Mouse (Mus musculus) layer of hippocampus, adult 18-20 months (tissue): Measurements from ENCODE around the gene Unc93b1. TPM values are rescaled to one million over a fixed set of nuclear protein-coding genes. Genes with fewer than 3 reads are reported as not detected.

Source experiments
- DNase-seq, 2 experiments: peaks; one replicate each; pipeline ENCODE4 v3.0.0; 2022; ENCODE audit warnings: low spot score in 2 of 2
- total RNA-seq, 2 experiments: library from RNA; stranded (reverse); gene quantifications; 2 replicates each; pipeline ENCODE4 v1.2.3; 2021

Unc93b1 gene
- total RNA-seq, 2 experiments from 2014 or later, result 13.6 to 15.9 TPM

DNA sequence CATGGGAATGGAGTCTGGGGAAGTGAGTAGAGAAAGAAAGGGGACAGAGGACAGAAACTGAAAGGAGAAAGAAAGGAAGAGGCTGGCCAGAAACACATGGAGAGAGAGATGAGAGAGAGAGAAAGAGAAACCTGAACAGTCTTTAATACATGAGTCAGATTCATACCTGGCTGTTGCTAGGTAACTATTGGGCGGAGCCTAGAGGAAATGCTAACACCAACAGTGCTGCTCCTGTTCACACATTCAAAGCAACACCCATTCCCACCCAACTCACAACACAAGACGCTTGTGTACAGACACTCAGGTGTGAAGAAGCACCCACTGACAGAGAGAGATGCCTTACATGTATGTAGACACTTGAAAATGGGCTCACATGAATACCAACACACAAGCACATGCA is 40.9 kb downstream of the Unc93b1 start:
- DNase-seq, result no peak

DNA sequence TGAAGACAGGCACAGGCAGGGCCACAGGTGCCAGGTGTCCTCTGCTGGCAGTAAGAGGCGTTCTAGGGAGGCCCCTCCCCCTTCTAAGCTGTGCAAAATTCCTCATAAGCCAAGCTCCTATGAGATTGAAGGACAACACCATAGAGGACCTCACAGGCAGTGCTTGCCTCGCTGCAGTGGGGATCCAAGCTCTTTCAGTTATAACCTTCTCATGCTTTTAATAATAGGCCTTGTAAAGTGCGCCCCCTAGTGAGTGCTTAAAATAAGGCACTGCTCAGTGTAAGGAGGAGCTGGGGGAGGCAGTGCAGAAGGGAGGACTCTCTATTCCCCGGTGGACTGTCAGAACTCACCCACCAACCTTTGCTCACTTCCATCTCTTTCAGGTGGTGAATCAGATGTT is 45.3 kb downstream of the Unc93b1 start:
- peak; percentile 60 to 89 for DNase-seq

DNA sequence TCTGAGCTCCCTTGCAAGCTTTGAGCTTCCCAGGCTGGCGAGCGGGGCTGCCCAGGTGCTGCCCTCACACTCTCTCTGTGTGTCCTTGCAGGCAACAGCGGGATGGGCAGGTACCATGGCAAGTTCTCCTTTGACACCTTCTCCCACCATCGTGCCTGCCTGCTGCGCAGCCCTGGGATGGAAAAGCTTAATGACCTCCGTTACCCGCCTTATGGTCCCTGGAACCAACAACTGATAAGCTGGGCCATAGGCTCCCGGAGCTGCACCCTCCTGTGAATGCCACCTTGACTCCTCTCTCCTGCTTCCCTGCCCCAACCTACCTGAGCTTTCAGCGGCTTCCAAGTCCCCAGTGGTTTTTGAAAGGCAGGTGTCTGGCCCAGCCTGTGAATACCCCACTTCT is 45.9 kb downstream of the Unc93b1 start:
- no peak for DNase-seq

DNA sequence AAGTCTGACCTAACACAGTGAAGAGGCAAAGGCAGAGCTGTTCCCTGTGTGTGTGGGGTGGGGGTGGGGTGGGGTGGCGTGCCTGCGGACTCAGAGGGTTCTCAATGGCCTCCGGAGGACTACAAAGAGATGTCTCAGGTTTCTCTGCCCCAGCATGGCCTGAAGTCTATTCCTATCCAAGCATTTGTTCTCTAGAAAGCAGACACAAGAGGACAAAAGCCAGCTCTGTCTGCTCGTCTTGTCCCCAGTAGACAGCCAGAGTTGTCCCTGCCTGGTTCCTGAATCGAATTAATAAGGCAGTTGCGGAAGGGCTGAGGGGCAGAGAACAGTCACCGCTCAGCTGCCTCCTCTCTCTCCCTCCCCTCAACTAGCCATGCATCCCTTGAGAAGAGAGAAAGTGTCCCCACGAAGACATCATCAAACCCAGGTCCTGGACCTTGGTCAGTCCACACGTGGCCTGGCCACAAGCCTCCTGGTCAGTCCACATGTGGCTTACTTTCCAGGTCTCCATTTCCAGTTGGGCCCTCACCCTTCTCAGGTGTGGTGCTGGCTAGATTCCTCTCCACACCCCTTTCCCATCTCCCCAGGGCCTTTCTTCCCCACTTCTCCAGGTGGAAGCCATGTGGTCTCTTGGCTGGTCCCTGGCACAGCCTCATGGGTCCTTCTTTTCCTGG is 48.7 kb downstream of the Unc93b1 start:
- DNase-seq, result peak in 1 of 2 experiments; percentile 26

DNA sequence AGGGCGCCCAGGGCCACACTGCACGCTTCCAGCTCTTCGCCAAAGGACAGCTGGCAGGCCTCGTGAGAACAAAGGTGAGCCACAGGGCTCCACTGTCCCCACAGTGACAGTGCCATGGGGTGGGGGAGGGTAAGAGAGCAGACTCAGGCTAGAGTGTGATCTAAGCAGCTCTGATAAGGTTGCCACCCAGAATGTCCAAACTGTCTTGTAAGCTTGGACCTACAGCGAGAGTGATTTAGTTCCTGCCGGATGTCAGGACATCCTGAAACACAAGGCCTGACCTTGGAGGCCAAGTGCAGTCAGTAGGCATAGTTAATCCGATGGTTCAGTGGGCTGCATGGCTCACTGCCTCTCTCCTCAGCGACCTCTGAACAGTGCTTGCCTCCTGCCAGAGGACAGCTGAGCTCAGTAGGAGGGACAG is 50.3 kb downstream of the Unc93b1 start:
- no peak for DNase-seq

DNA sequence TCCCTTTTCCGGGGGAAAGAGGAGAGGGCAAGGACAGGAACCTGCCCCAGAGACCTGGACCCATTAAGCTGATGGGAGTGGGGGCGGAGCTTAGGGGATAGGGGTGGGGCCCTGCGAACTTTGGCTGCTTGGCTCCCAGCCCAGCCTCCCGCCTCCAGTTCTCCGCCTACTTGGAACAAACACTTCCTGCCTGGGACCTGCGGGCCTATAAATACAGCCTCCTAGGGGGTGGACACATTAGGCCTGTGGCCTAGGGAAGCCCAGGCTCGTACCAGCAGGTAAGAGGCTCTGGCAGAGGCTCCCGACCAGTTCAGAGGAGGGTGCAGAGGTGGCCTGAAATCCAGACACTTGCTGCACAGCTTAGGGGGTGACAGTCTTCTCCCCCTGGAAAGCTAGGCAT is 51.3 kb downstream of the Unc93b1 start, which contains the start of gene Acy3:
TSS of gene Acy3 (plus strand) at position 237 of the 400 bp plus-strand sequence.
- DNase-seq, result peak; percentile 53 to 71

DNA sequence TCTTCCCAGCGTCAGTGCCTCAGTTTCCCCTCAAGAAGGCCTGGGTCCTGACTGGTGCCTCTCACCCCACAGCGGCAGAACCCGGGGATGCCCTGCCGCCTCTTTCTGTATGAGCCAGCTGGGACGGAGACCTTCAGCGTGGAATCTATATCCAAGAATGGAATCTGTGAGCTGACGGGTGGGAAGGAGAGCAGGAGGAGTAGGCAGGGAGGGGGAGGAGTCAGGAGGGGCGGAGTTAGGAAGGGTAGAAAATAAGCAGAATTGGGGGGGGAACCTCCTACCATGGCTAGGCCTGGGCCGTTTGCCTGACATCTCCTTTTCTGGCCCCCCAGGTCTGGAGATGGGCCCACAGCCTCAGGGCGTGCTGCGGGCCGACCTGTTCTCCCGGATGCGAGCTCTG is 53.1 kb downstream of the Unc93b1 start:
- DNase-seq, result no peak

DNA sequence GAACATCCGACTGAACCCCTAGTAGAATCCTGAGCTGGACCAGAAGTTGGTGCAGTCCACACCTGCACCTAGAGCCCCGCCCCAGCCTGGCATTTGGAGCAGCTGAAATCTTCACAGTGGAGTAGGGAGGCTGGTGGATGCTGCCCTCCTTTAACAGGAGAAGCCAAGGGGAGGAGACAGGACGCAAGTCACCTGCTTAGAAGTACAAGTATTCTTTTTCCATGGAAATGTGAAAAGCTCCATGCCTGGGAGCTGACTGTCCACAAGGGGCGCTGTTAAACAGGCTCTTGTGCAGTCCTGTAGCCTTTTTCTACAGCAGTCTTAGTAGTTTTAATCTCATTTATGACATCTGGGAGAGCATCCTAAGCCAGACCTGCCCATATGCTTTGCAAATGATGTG is 53.8 kb downstream of the Unc93b1 start:
- no peak for DNase-seq

DNA sequence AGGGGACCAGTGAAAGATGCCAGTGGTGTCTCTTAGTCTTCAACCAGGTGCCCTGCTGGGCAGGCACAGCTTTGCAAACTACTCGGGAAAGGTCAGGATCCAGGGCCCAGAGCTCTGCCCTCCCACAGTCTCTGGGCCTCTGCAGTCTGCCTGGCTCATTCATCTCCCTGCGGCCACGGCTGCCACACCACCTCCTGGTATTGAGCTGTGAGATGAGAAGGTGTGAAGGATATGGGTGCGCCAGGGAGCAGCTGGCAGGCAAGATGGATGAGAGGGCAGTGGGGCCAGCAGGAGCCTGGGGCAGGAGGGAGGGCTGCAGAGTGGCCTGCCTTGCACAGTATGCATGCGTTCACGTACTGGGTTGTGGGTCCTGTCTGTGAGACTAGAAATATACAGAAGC is 55.8 kb downstream of the Unc93b1 start:
- no peak for DNase-seq

DNA sequence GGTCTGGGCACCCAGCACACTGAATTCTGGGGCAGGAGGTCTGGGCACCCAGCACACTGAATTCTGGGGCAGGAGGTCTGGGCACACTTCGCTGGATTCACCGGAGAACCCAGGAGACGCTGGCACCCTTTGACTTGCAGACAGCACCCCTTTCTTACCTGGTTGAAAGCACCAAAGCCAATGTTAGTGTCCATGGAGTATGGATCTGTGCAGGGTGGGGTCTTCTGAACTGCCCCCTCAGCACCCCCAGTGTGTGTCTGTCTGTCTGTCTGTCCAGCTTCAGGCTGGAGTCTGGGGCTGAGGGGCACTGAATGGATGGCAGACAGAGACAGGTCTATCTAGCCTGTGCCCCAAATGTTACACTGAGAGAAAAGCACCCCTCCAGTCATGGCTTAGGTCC is 56.6 kb downstream of the Unc93b1 start:
- DNase-seq, result no peak

DNA sequence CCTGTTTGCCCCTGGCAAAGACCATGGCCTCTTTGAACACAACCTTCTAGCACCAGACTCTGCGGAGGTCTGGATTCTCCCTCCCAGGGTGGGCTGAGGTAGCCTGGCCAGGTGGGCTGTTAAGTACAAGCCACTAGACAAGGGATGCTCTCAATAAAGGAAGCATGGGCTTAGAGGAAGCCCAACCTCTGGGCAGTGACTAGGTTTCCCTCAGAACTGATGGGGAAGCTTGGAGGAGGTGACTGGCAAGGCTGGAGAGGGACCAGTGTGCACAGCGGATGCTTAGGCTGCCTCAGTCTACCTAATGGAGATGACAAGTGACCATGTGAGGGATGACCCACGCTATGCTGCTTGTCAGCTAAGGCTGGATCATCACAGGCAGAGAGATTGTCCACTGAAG is 57.0 kb downstream of the Unc93b1 start:
- DNase-seq, result no peak

DNA sequence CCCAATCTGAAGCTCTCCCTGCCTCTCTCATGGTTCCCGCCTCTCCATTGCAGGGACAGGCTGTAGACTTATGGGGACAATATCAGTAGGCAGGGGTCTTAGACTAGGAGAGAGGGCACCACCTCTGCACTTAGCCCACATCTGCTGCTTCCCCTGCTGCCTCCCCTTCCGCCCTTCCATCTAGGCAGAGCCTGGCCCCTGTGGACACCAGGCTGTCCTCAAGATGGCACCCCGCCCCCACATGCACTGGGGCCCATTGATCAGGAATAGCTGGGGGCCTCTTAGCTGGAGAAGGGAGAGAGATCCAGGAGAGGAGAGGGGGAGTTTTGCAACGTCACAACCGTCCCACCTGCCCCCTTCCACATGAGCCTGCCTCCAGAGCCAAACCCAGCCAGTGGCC is 57.4 kb downstream of the Unc93b1 start, which contains the start of gene Tbx10:
TSS of gene Tbx10 (plus strand) at position 337 of the 400 bp plus-strand sequence.
- DNase-seq, result no peak

DNA sequence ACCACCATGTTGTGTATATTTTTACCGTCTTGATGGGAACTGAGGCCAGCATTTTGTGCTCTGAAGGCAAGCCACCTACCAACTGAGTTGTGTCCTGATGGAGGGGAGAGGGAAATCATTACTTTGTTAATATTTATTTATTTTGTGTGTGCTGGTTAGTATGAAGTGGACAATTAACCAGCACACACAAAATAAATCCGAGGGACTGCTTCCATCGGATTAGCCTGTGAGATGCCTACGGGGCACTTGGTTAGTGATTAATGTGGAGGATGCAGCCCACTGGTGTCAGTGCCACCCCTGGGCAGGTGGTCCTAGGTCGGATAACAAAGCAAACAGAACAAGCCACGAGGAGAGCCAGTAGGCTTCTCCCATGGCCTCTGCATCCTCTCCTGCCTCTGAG is 59.9 kb downstream of the Unc93b1 start:
- no peak for DNase-seq

DNA sequence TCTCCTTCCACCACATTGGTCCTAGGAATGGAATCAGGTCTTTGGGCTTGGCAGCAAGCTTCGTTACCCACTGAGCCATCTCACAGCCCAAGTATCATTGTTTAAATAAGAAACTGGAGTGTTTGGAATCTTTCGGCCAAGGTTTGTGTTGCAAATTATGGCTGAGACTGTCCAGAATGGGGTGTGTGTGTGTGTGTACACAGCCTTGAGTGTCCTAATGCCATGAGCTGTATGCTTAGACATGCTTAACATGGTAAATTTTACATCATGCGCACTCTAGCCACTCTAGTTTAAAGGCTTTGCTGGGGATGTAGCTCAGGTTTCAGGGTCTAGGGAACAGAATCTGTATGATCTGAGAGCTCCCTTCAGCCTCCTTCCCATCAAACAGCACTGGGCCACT is 60.5 kb downstream of the Unc93b1 start:
- DNase-seq, result no peak

DNA sequence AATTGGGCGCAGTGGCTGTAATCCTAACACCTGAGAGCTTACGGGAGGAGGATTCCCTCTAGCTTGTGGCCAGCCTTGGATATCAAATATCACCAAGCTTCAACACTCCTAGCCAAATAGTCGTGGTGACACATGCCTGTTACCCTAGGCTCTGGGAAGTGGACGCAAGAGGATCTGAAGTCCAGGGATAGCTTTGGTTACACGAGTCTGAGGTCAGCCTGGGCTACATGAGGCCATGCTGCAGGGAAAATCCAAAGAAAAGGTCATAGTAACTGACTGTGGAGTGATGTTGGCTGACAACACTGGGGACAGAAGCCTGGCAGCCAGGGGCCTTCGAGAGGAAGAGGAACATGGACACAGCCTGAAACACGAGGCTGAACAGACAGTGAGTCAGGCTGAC is 61.1 kb downstream of the Unc93b1 start:
- no peak for DNase-seq

DNA sequence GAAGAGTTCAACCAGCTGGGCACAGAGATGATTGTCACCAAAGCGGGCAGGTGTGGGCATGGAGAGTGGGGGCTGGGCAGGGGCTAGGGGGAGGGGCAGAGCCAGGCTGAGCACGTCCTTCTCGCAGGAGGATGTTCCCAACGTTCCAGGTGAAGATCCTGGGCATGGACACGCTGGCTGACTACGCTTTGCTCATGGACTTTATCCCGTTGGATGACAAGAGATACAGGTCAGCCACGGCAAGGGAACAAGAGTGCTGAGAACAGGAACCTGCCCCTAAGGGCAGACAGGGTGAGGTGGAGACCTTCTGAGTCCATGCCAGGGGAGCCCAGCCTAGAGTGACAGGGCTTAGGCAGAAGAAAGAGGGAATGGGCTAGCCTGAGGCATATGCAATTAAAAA is 61.8 kb downstream of the Unc93b1 start:
- no peak for DNase-seq

DNA sequence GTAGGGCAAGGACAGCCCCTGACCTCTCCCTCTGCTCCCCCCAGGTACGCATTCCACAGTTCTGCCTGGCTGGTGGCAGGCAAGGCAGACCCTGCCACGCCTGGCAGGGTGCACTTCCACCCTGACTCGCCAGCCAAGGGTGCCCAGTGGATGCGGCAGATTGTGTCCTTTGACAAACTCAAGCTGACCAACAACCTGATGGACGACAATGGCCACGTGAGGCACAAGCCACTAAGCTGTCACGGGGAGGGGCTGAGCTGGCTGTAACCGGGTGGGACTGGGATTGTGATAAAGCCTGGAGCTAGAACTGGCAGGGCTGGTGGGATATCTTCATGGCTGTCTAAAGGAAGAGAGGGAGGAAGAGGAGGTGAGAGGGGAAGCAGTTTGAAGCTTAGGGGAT is 62.2 kb downstream of the Unc93b1 start:
- no peak for DNase-seq

DNA sequence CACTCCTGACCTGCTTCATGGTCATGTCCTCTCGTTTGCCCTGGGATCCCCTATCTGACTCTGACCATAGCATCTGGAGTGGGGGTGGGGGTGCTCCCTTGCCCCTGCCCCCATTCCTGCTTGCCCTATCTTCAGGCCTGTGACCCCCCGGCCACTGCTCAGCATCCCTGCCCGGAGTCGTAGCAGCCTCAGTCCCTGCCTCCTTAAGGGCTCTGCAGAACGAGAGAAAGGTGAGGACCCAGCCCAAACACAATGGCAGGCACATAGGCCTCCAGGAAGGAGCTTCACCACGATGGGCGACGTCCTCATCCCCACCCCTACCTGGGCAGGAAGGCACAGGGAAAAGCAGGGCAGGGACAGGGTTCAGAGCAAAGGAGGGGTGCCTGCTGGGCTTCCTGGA is 63.3 kb downstream of the Unc93b1 start:
- DNase-seq, result no peak

Other genes starting within 250 kb of the Unc93b1 start
- 10 to 100 TPM in 1 of 2 experiments, 1 to 10 TPM in 1; 9.2 to 10.4 TPM for gene Lrp5, start 248.6 kb upstream of the Unc93b1 start, total RNA-seq
- gene 1810055G02Rik, start 226.9 kb upstream of the Unc93b1 start, total RNA-seq, result 10 to 100 TPM; 23.4 to 24.3 TPM
- 10 to 100 TPM; 50.1 to 51.6 TPM for gene Kmt5b, start 167.8 kb upstream of the Unc93b1 start, total RNA-seq
- gene Chka, start 83.4 kb upstream of the Unc93b1 start, total RNA-seq, result 100 to 1,000 TPM in 1 of 2 experiments, 10 to 100 TPM in 1; 85.8 to 106 TPM
- 10 to 100 TPM; 17.4 to 20.6 TPM for gene Tcirg1, start 28.1 kb upstream of the Unc93b1 start, total RNA-seq
- gene Ndufs8, start 22.4 kb upstream of the Unc93b1 start, total RNA-seq, result 100 to 1,000 TPM; 144 to 147 TPM
- gene Aldh3b1, start 5.4 kb upstream of the Unc93b1 start, total RNA-seq, result 1 to 10 TPM; 3.2 to 3.5 TPM
- gene Aldh3b3, start 23.5 kb downstream of the Unc93b1 start, total RNA-seq, result not detected
- under 1 TPM; 0.53 to 0.99 TPM for gene Aldh3b2, start 37.1 kb downstream of the Unc93b1 start, total RNA-seq
- 1 to 10 TPM; 2.1 to 2.6 TPM for gene Acy3, start 51.4 kb downstream of the Unc93b1 start, total RNA-seq
- gene Tbx10, start 57.6 kb downstream of the Unc93b1 start, total RNA-seq, result not detected
- gene Nudt8, start 65.4 kb downstream of the Unc93b1 start, total RNA-seq, result 10 to 100 TPM in 1 of 2 experiments, 1 to 10 TPM in 1; 9.5 to 10.1 TPM
- gene Gm49405, start 65.4 kb downstream of the Unc93b1 start, total RNA-seq, result 1 to 10 TPM in 1 of 2 experiments, under 1 TPM in 1; 0.97 to 1.3 TPM
- 1 to 10 TPM; 2.9 to 3.2 TPM for gene Doc2g, start 68.1 kb downstream of the Unc93b1 start, total RNA-seq
- 100 to 1,000 TPM; 257 TPM for gene Ndufv1, start 77.6 kb downstream of the Unc93b1 start, total RNA-seq
- 100 to 1,000 TPM; 455 to 471 TPM for gene Gstp1, start 102.8 kb downstream of the Unc93b1 start, total RNA-seq
- gene Gstp2, start 110.8 kb downstream of the Unc93b1 start, total RNA-seq, result 10 to 100 TPM; 44.0 to 76.5 TPM
- not detected for gene Gstp3, start 124.4 kb downstream of the Unc93b1 start, total RNA-seq
- not detected for gene Cabp2, start 146.4 kb downstream of the Unc93b1 start, total RNA-seq
- gene Cdk2ap2, start 162.0 kb downstream of the Unc93b1 start, total RNA-seq, result 10 to 100 TPM; 36.2 to 38.7 TPM
- gene Pitpnm1, start 164.8 kb downstream of the Unc93b1 start, total RNA-seq, result 100 to 1,000 TPM; 174 to 181 TPM
- 100 to 1,000 TPM; 121 to 140 TPM for gene Aip, start 190.7 kb downstream of the Unc93b1 start, total RNA-seq
- not detected for gene Gpr152, start 204.6 kb downstream of the Unc93b1 start, total RNA-seq
- gene Cabp4, start 208.8 kb downstream of the Unc93b1 start, total RNA-seq, result under 1 TPM; 0.22 to 0.30 TPM
- gene Coro1b, start 213.4 kb downstream of the Unc93b1 start, total RNA-seq, result 10 to 100 TPM; 77.0 to 97.3 TPM
- 1 to 10 TPM; 1.6 to 2.5 TPM for gene Ptprcap, start 218.4 kb downstream of the Unc93b1 start, total RNA-seq
- gene Rps6kb2, start 228.2 kb downstream of the Unc93b1 start, total RNA-seq, result 10 to 100 TPM; 32.7 to 38.3 TPM
- gene Carns1, start 240.3 kb downstream of the Unc93b1 start, total RNA-seq, result 1 to 10 TPM; 6.3 to 7.1 TPM